Mouse (Mus musculus): ENCODE data around the gene Asna1.
A peak's percentile ranks its signal among the peaks of the same experiment; 100 is the strongest.

The Asna1 gene

GRCm38 (mm10) chr8:85025098-85025932, at the start of gene Asna1:
TSS of gene Asna1 (minus strand) at chr8:85025281.
- peak; percentile 78 to 80 for DNase-seq (ENCODE audit: low read depth in 2 of 2, low spot score in 2 of 2)

GRCm38 (mm10) chr8:85074617-85075016, 49.5 kb upstream of the Asna1 start:
- DNase-seq (ENCODE audit: low read depth in 2 of 2, low spot score in 2 of 2) = no peak

- no peak for DNase-seq (ENCODE audit: low read depth in 2 of 2, low spot score in 2 of 2)
Measured at GRCm38 (mm10) chr8:85074167-85074566, 49.1 kb upstream of the Asna1 start.

- no peak for DNase-seq (ENCODE audit: low read depth in 2 of 2, low spot score in 2 of 2)
Measured at GRCm38 (mm10) chr8:85073041-85073612, 48.0 kb upstream of the Asna1 start.

- no peak for DNase-seq (ENCODE audit: low read depth in 2 of 2, low spot score in 2 of 2)
Measured at GRCm38 (mm10) chr8:85072364-85072929, 47.4 kb upstream of the Asna1 start.

- peak; percentile 80 to 87 for DNase-seq (ENCODE audit: low read depth in 2 of 2, low spot score in 2 of 2)
Measured at GRCm38 (mm10) chr8:85071514-85072281, 46.6 kb upstream of the Asna1 start, which contains the start of gene Dhps. TSS of gene Dhps (plus strand) at chr8:85071757.

GRCm38 (mm10) chr8:85071041-85071440, 46.0 kb upstream of the Asna1 start:
- DNase-seq (ENCODE audit: low read depth in 2 of 2, low spot score in 2 of 2) = no peak

GRCm38 (mm10) chr8:85067982-85068381, 42.9 kb upstream of the Asna1 start, which contains the start of gene Gm5741:
TSS of gene Gm5741 (minus strand) at chr8:85067982.
- no peak for DNase-seq (ENCODE audit: low read depth in 2 of 2, low spot score in 2 of 2)

- no peak for DNase-seq (ENCODE audit: low read depth in 2 of 2, low spot score in 2 of 2)
Measured at GRCm38 (mm10) chr8:85067155-85067554, 42.1 kb upstream of the Asna1 start.

- no peak for DNase-seq (ENCODE audit: low read depth in 2 of 2, low spot score in 2 of 2)
Measured at GRCm38 (mm10) chr8:85065213-85065612, 40.1 kb upstream of the Asna1 start.

- no peak for DNase-seq (ENCODE audit: low read depth in 2 of 2, low spot score in 2 of 2)
Measured at GRCm38 (mm10) chr8:85062603-85063002, 37.5 kb upstream of the Asna1 start.

GRCm38 (mm10) chr8:85059879-85060616, 35.0 kb upstream of the Asna1 start, which contains the start of gene Fbxw9:
TSS of gene Fbxw9 (plus strand) at chr8:85060055.
- DNase-seq (ENCODE audit: low read depth in 2 of 2, low spot score in 2 of 2) = peak; percentile 79 to 91

GRCm38 (mm10) chr8:85057367-85057766, 32.3 kb upstream of the Asna1 start:
- DNase-seq (ENCODE audit: low read depth in 2 of 2, low spot score in 2 of 2) = no peak

- no peak for DNase-seq (ENCODE audit: low read depth in 2 of 2, low spot score in 2 of 2)
Measured at GRCm38 (mm10) chr8:85043619-85044018, 18.5 kb upstream of the Asna1 start.

- peak; percentile 26 to 36 for DNase-seq (ENCODE audit: low read depth in 2 of 2, low spot score in 2 of 2)
Measured at GRCm38 (mm10) chr8:85037681-85038531, 12.8 kb upstream of the Asna1 start.

GRCm38 (mm10) chr8:85037366-85037680, 12.2 kb upstream of the Asna1 start:
- no peak for DNase-seq (ENCODE audit: low read depth in 2 of 2, low spot score in 2 of 2)

GRCm38 (mm10) chr8:85036718-85037365, 11.8 kb upstream of the Asna1 start, which contains the start of gene Tnpo2:
TSS of gene Tnpo2 (plus strand) at chr8:85036915.
- peak; percentile 76 to 85 for DNase-seq (ENCODE audit: low read depth in 2 of 2, low spot score in 2 of 2)

- no peak for DNase-seq (ENCODE audit: low read depth in 2 of 2, low spot score in 2 of 2)
Measured at GRCm38 (mm10) chr8:85036381-85036717, 11.3 kb upstream of the Asna1 start.

GRCm38 (mm10) chr8:85035728-85036310, 10.7 kb upstream of the Asna1 start:
- DNase-seq (ENCODE audit: low read depth in 2 of 2, low spot score in 2 of 2) = no peak
